Mouse (Mus musculus) spleen, adult 2 months (tissue): Measurements from ENCODE around the gene Cox20.
A peak's percentile ranks its signal among the peaks of the same experiment; 100 is the strongest.

Experiments
- CTCF ChIP-seq: fragments of 200-500 bp; IDR thresholded peaks from 2 replicates; pipeline ENCODE4 v1.5.1; 2011; ENCODE audit warnings: mild to moderate bottlenecking, inconsistent platforms; ENCODE audit not compliant: insufficient read depth, insufficient read length, insufficient replicate concordance; ENCODE audit errors: extremely low read depth
- POLR2A ChIP-seq: fragments of 200-500 bp; IDR thresholded peaks from 2 replicates; pipeline ENCODE4 v1.6.1; 2011; ENCODE audit warnings: low read depth, low read length, inconsistent platforms

GRCm38 (mm10) chr1:178318389-178319184, at the start of gene Cox20:
- TF ChIP-seq POLR2A = peak; percentile 92
- TF ChIP-seq CTCF = no peak
